In genomic region chr11:117093900-117094552, GRCm38 (mm10) we compare ENCODE assay signal across 12 mouse cellular contexts. TPM values are rescaled to one million over a fixed set of nuclear protein-coding genes. Genes with fewer than 3 reads are reported as not detected.
DNase-seq lines count a peak whose midpoint lies in the region; ATAC-seq and TF ChIP-seq lines count a peak whose summit lies in the region.
"Had no signal": no experiment of that assay in that cellular context is flagged by ENCODE, and none has a peak within 500 bp of the region (broad histone marks: within the 10 kb centered on the region; RNA-seq: fewer than 3 reads in every experiment).

No protein-coding gene starts in this region.

- DNase-seq in kidney, postnatal 0 days (ENCODE audit: low spot score): no peak
- DNase-seq in heart, adult 9 months (ENCODE audit: low spot score in 2 of 2): peak; percentile 88 to 94
- DNase-seq in kidney, postnatal 14 days: peak; percentile 68
- peak; percentile 78 for DNase-seq in skeletal muscle tissue, adult 2 months (ENCODE audit: low read depth, low spot score)
- DNase-seq in retina, embryonic 14.5 days (ENCODE audit: low spot score): no peak
- DNase-seq: cerebellum, adult 11 months; right cerebral cortex, postnatal 4 days; thymus, postnatal 36 days had no signal

- H3K27me3 ChIP-seq in kidney, postnatal 0 days (ENCODE audit: insufficient read depth, low read length): no peaks in the 10 kb centered on the region
- no peaks in the 10 kb centered on the region for H3K27me3 ChIP-seq in kidney, embryonic 16.5 days (ENCODE audit: insufficient read depth, low read length)

- peaks cover 26% of the 10 kb centered on the region for H3K4me1 ChIP-seq in kidney, postnatal 0 days (replicated peaks; ENCODE audit: insufficient read depth, low read length)
- H3K4me1 ChIP-seq in kidney, embryonic 16.5 days (ENCODE audit: insufficient read depth, low read length): peaks cover 42% of the 10 kb centered on the region

- no peak overlapping the region for H3K9ac ChIP-seq in kidney, postnatal 0 days (ENCODE audit: low read depth, low read length)
- no peak overlapping the region for H3K9ac ChIP-seq in kidney, embryonic 16.5 days (replicated peaks; ENCODE audit: low read length)
- H3K9ac ChIP-seq: hindbrain, embryonic 13.5 days had no signal

- no peaks in the 10 kb centered on the region for H3K36me3 ChIP-seq in kidney, postnatal 0 days (ENCODE audit: insufficient read depth, low read length)
- no peaks in the 10 kb centered on the region for H3K36me3 ChIP-seq in kidney, embryonic 16.5 days (ENCODE audit: insufficient read depth, low read length)
- H3K36me3 ChIP-seq: hindbrain, embryonic 13.5 days had no signal

- ATAC-seq in kidney, postnatal 0 days (replicated peaks; ENCODE audit: low FRiP score, low read depth): no peak
- no peak for ATAC-seq in kidney, embryonic 16.5 days (ENCODE audit: low FRiP score, low TSS enrichment)
- ATAC-seq in megakaryocyte, adult 5-6 weeks (ENCODE audit: poor library complexity, severe bottlenecking): no peak
- ATAC-seq in erythroblast, adult 5-6 weeks (replicated peaks; ENCODE audit: low FRiP score, poor library complexity, severe bottlenecking): no peak

- WGBS in kidney, postnatal 0 days: 70% methylated on average over 5 of the region's 5 CpGs
- 64% methylated on average over 5 of the region's 5 CpGs for WGBS in kidney, embryonic 16.5 days

- peak overlapping the region; percentile 59 for H3K27ac ChIP-seq in kidney, postnatal 0 days
- no peak overlapping the region for H3K27ac ChIP-seq in kidney, embryonic 16.5 days (ENCODE audit: low read length)
- H3K27ac ChIP-seq: hindbrain, embryonic 13.5 days had no signal

- H3K9me3 ChIP-seq in kidney, postnatal 0 days (replicated peaks; ENCODE audit: low read length): no peaks in the 10 kb centered on the region
- no peaks in the 10 kb centered on the region for H3K9me3 ChIP-seq in kidney, embryonic 16.5 days (ENCODE audit: low read length)
- H3K9me3 ChIP-seq: hindbrain, embryonic 13.5 days had no signal

- H3K4me3 ChIP-seq in kidney, postnatal 0 days (replicated peaks; ENCODE audit: low read depth, low read length): no peak overlapping the region
- H3K4me3 ChIP-seq in kidney, embryonic 16.5 days (ENCODE audit: low read length): no peak overlapping the region
- H3K4me3 ChIP-seq: hindbrain, embryonic 13.5 days had no signal

- no peak overlapping the region for H3K4me2 ChIP-seq in kidney, postnatal 0 days (ENCODE audit: low read length)
- H3K4me2 ChIP-seq in kidney, embryonic 16.5 days (replicated peaks; ENCODE audit: low read depth, low read length): no peak overlapping the region
- H3K4me2 ChIP-seq: hindbrain, embryonic 13.5 days had no signal

- no peak for TF ChIP-seq CTCF in kidney, postnatal 0 days (IDR thresholded peaks at IDR 0.05; ENCODE audit: low read depth)

RNA-seq across cellular contexts. Expression of gene Sec14l1, which starts 20.9 kb away (rescaled TPM):
- polyA plus RNA-seq in kidney, postnatal 0 days (2015; fragmentation: Nextera tagmentation; extraction: Ambion mirVana): 87.6 and 93.7 TPM in 2 replicates
- 91.5 and 92.9 TPM in 2 replicates for polyA plus RNA-seq in kidney, embryonic 16.5 days (2015; fragmentation: Nextera tagmentation; extraction: Ambion mirVana)
- 24.3 and 29.1 TPM in 2 replicates for total RNA-seq in megakaryocyte, adult 5-6 weeks (2015)
- 32.3 and 41.7 TPM in 2 replicates for total RNA-seq in megakaryocyte, adult 5-6 weeks (2017)
- total RNA-seq in erythroblast, adult 5-6 weeks (2015; ENCODE audit: low replicate concordance): 15.7 and 16.9 TPM in 2 replicates
- 27.2 and 32.7 TPM in 2 replicates for total RNA-seq in erythroblast, adult 5-6 weeks (2017; ENCODE audit: low replicate concordance)

Comparison
In these comparisons a context has a peak if more than half of its experiments do, and no peak if none do; other contexts are left out.
1. DNase-seq: peak in heart, adult 9 months (2 of 2), kidney, postnatal 14 days (single experiment) and skeletal muscle tissue, adult 2 months (single experiment); none in kidney, postnatal 0 days (single experiment) and retina, embryonic 14.5 days (single experiment).